Mouse (Mus musculus) cerebellum, adult 2 months (tissue): ENCODE results near the gene Fry.

Experiments
- CTCF ChIP-seq: fragments of 200-500 bp; IDR thresholded peaks from 2 replicates; pipeline ENCODE4 v1.5.1; 2011; ENCODE audit warnings: low read depth, mild to moderate bottlenecking, control low read depth, low read length, moderate library complexity, borderline replicate concordance; ENCODE audit not compliant: insufficient read depth
- POLR2A ChIP-seq: fragments of 200-500 bp; IDR thresholded peaks from 2 replicates; pipeline ENCODE4 v1.6.1; 2011; ENCODE audit warnings: low read length, control low read depth, borderline replicate concordance; ENCODE audit not compliant: insufficient read depth

GRCm38 (mm10) chr5:150146612-150147011, 28.2 kb downstream of the Fry start:
- no peak for TF ChIP-seq CTCF
- no peak for TF ChIP-seq POLR2A
